In the genomic region with DNA sequence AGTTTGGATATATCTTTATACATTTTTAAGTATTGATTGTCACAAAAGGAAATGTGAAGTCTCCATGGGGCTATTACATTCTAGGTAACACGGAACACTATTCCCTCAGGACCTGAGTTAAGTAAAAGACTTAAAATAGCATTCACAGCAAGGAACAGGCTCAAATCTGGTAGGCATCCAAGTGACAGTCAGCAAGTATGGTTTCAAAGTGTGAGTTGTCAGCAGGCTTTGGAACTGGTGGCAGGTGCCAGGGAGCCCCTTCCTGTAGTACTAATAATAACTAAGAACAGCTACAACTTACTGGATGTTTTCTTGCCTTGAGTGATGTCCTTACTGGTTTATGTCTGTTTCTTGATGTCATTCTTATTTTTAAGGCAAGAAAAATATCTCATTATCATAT, we compare ENCODE assay signal across 23 mouse cellular contexts.
DNase-seq lines count a peak whose midpoint lies in the region; ATAC-seq lines count a peak whose summit lies in the region.
"Had no signal": no experiment of that assay in that cellular context is flagged by ENCODE, and none has a peak within 500 bp of the region (broad histone marks: within the 10 kb centered on the region; RNA-seq: fewer than 3 reads in every experiment).

No protein-coding gene starts in this region.

- no peaks in the 10 kb centered on the region for H3K27me3 ChIP-seq in embryonic facial prominence, embryonic 14.5 days (replicated peaks; ENCODE audit: control insufficient read depth, insufficient read depth, low read length)
- H3K27me3 ChIP-seq in embryonic facial prominence, embryonic 10.5 days (replicated peaks; ENCODE audit: low read depth, poor library complexity, severe bottlenecking), result no peaks in the 10 kb centered on the region
- no peaks in the 10 kb centered on the region for H3K27me3 ChIP-seq in heart, embryonic 16.5 days (ENCODE audit: control insufficient read depth, insufficient read depth, low read length)
- H3K27me3 ChIP-seq in hindbrain, embryonic 10.5 days (ENCODE audit: insufficient read depth, poor library complexity, severe bottlenecking), result no peaks in the 10 kb centered on the region
- no peaks in the 10 kb centered on the region for H3K27me3 ChIP-seq in forebrain, embryonic 11.5 days (ENCODE audit: control insufficient read depth, insufficient read depth, low read length)
- H3K27me3 ChIP-seq: heart, embryonic 13.5 days; hindbrain, embryonic 15.5 days; intestine, embryonic 15.5 days; liver, embryonic 15.5 days; midbrain, embryonic 12.5 days; neural tube, embryonic 12.5 days had no signal

- H3K9me3 ChIP-seq in embryonic facial prominence, embryonic 14.5 days (ENCODE audit: control insufficient read depth, low read length), result no peaks in the 10 kb centered on the region
- H3K9me3 ChIP-seq in embryonic facial prominence, embryonic 10.5 days, result no peaks in the 10 kb centered on the region
- H3K9me3 ChIP-seq in heart, embryonic 16.5 days (replicated peaks; ENCODE audit: control insufficient read depth, low read length), result no peaks in the 10 kb centered on the region
- H3K9me3 ChIP-seq in hindbrain, embryonic 10.5 days, result no peaks in the 10 kb centered on the region
- no peaks in the 10 kb centered on the region for H3K9me3 ChIP-seq in forebrain, embryonic 11.5 days (ENCODE audit: control insufficient read depth, low read length)
- H3K9me3 ChIP-seq: G1E; heart, embryonic 13.5 days; hindbrain, embryonic 15.5 days; intestine, embryonic 15.5 days; liver, embryonic 15.5 days; midbrain, embryonic 12.5 days; neural tube, embryonic 12.5 days had no signal

- H3K4me2 ChIP-seq in embryonic facial prominence, embryonic 14.5 days (ENCODE audit: low read depth, low read length), result no peak overlapping the region
- no peak overlapping the region for H3K4me2 ChIP-seq in heart, embryonic 16.5 days (ENCODE audit: low read depth, low read length)
- H3K4me2 ChIP-seq in forebrain, embryonic 11.5 days (ENCODE audit: low read depth, low read length, severe bottlenecking), result no peak overlapping the region
- H3K4me2 ChIP-seq: heart, embryonic 13.5 days; hindbrain, embryonic 15.5 days; intestine, embryonic 15.5 days; liver, embryonic 15.5 days; midbrain, embryonic 12.5 days; neural tube, embryonic 12.5 days had no signal

- peak; percentile 11 for DNase-seq in embryonic facial prominence, embryonic 14.5 days (ENCODE audit: low spot score)
- no peak for DNase-seq in embryonic facial prominence, embryonic 10.5 days (ENCODE audit: low spot score)
- DNase-seq in kidney, adult 11 months, result peak; percentile 20
- DNase-seq in kidney, postnatal 14 days, result no peak
- peak; percentile 23 to 27 for DNase-seq in gastrocnemius, adult 8-10 months (ENCODE audit: low spot score in 2 of 2)
- DNase-seq in hindbrain, embryonic 10.5 days (ENCODE audit: low spot score), result no peak
- no peak for DNase-seq in forebrain, embryonic 11.5 days (ENCODE audit: low spot score)
- DNase-seq: adrenal gland, postnatal 14 days; cerebellum, adult 11 months; cerebellum, postnatal 36 days; thymus, postnatal 25 days had no signal

- no peak overlapping the region for H3K9ac ChIP-seq in embryonic facial prominence, embryonic 14.5 days (ENCODE audit: low read depth, low read length)
- H3K9ac ChIP-seq in heart, embryonic 16.5 days (ENCODE audit: low read length), result no peak overlapping the region
- H3K9ac ChIP-seq in forebrain, embryonic 11.5 days (ENCODE audit: low read length), result no peak overlapping the region
- H3K9ac ChIP-seq: heart, embryonic 13.5 days; hindbrain, embryonic 15.5 days; intestine, embryonic 15.5 days; liver, embryonic 15.5 days; midbrain, embryonic 12.5 days; neural tube, embryonic 12.5 days had no signal

- H3K27ac ChIP-seq in embryonic facial prominence, embryonic 14.5 days (replicated peaks; ENCODE audit: low read depth, low read length), result no peak overlapping the region
- H3K27ac ChIP-seq in embryonic facial prominence, embryonic 10.5 days (replicated peaks), result no peak overlapping the region
- H3K27ac ChIP-seq in heart, embryonic 16.5 days (ENCODE audit: low read length), result no peak overlapping the region
- H3K27ac ChIP-seq in hindbrain, embryonic 10.5 days, result no peak overlapping the region
- no peak overlapping the region for H3K27ac ChIP-seq in forebrain, embryonic 11.5 days (ENCODE audit: low read depth, low read length)
- H3K27ac ChIP-seq: heart, embryonic 13.5 days; hindbrain, embryonic 15.5 days; intestine, embryonic 15.5 days; layer of hippocampus, adult 2 months; liver, embryonic 15.5 days; macrophage; midbrain, embryonic 12.5 days; neural tube, embryonic 12.5 days had no signal

- WGBS in embryonic facial prominence, embryonic 14.5 days, result 57% methylated on average over 1 of the region's 1 CpGs
- WGBS in embryonic facial prominence, embryonic 10.5 days, result 66% methylated on average over 1 of the region's 1 CpGs
- WGBS in heart, embryonic 16.5 days, result 31% methylated on average over 1 of the region's 1 CpGs
- WGBS in hindbrain, embryonic 10.5 days, result 82% methylated on average over 1 of the region's 1 CpGs
- 84% methylated on average over 1 of the region's 1 CpGs for WGBS in forebrain, embryonic 11.5 days

- no peaks in the 10 kb centered on the region for H3K4me1 ChIP-seq in embryonic facial prominence, embryonic 14.5 days (ENCODE audit: control insufficient read depth, insufficient read depth, low read length)
- H3K4me1 ChIP-seq in embryonic facial prominence, embryonic 10.5 days, result no peaks in the 10 kb centered on the region
- H3K4me1 ChIP-seq in heart, embryonic 16.5 days (ENCODE audit: control insufficient read depth, insufficient read depth, low read length), result no peaks in the 10 kb centered on the region
- H3K4me1 ChIP-seq in hindbrain, embryonic 10.5 days (replicated peaks), result no peaks in the 10 kb centered on the region
- no peaks in the 10 kb centered on the region for H3K4me1 ChIP-seq in forebrain, embryonic 11.5 days (replicated peaks; ENCODE audit: control insufficient read depth, insufficient read depth, low read length)
- H3K4me1 ChIP-seq: heart, embryonic 13.5 days; hindbrain, embryonic 15.5 days; intestine, embryonic 15.5 days; liver, embryonic 15.5 days; midbrain, embryonic 12.5 days; neural tube, embryonic 12.5 days had no signal

- no peaks in the 10 kb centered on the region for H3K36me3 ChIP-seq in embryonic facial prominence, embryonic 14.5 days (ENCODE audit: control insufficient read depth, insufficient read depth, low read length)
- no peaks in the 10 kb centered on the region for H3K36me3 ChIP-seq in embryonic facial prominence, embryonic 10.5 days (replicated peaks)
- no peaks in the 10 kb centered on the region for H3K36me3 ChIP-seq in heart, embryonic 16.5 days (ENCODE audit: control insufficient read depth, insufficient read depth)
- H3K36me3 ChIP-seq in hindbrain, embryonic 10.5 days, result no peaks in the 10 kb centered on the region
- no peaks in the 10 kb centered on the region for H3K36me3 ChIP-seq in forebrain, embryonic 11.5 days (ENCODE audit: control insufficient read depth, insufficient read depth, low read length)
- H3K36me3 ChIP-seq: G1E; heart, embryonic 13.5 days; hindbrain, embryonic 15.5 days; intestine, embryonic 15.5 days; liver, embryonic 15.5 days; midbrain, embryonic 12.5 days; neural tube, embryonic 12.5 days had no signal

- H3K4me3 ChIP-seq in embryonic facial prominence, embryonic 14.5 days (ENCODE audit: low read depth, low read length), result no peak overlapping the region
- no peak overlapping the region for H3K4me3 ChIP-seq in embryonic facial prominence, embryonic 10.5 days
- H3K4me3 ChIP-seq in heart, embryonic 16.5 days (ENCODE audit: low read length), result no peak overlapping the region
- no peak overlapping the region for H3K4me3 ChIP-seq in hindbrain, embryonic 10.5 days
- H3K4me3 ChIP-seq in forebrain, embryonic 11.5 days (ENCODE audit: low read depth, low read length), result no peak overlapping the region
- H3K4me3 ChIP-seq: erythroblast, embryonic 14.5 days; heart, embryonic 13.5 days; hindbrain, embryonic 15.5 days; intestine, embryonic 15.5 days; layer of hippocampus, adult 2 months; liver, embryonic 15.5 days; midbrain, embryonic 12.5 days; neural tube, embryonic 12.5 days had no signal

- ATAC-seq in embryonic facial prominence, embryonic 14.5 days (ENCODE audit: low read depth), result no peak
- peak; percentile 81 for ATAC-seq in heart, embryonic 16.5 days (replicated peaks; ENCODE audit: extremely low read depth, insufficient read depth, low FRiP score)
- ATAC-seq in forebrain, embryonic 11.5 days (replicated peaks; ENCODE audit: low FRiP score), result no peak
- ATAC-seq: forebrain, embryonic 14.5 days; intestine, embryonic 15.5 days had no signal

Comparison
In these comparisons a context has a peak if more than half of its experiments do, and no peak if none do; other contexts are left out.
1. DNase-seq: peak in embryonic facial prominence, embryonic 14.5 days (single experiment), kidney, adult 11 months (single experiment) and gastrocnemius, adult 8-10 months (2 of 2); none in embryonic facial prominence, embryonic 10.5 days (single experiment), kidney, postnatal 14 days (single experiment), hindbrain, embryonic 10.5 days (single experiment) and forebrain, embryonic 11.5 days (single experiment).